Mouse (Mus musculus): Measurements from ENCODE around the gene Rnft1.

GRCm38 (mm10) chr11:86484101-86484868 is at the start of gene Rnft1:
- TF ChIP-seq CTCF (IDR thresholded peaks at IDR 0.05) (peak; percentile 27), EP300 (IDR thresholded peaks at IDR 0.05) (no peak)
